Mouse (Mus musculus): ENCODE measurements around the gene Pyy. TPM values are rescaled to one million over a fixed set of nuclear protein-coding genes. Genes with fewer than 3 reads are reported as not detected.

Pyy gene
- polyA plus RNA-seq, 2 experiments: not detected

DNA sequence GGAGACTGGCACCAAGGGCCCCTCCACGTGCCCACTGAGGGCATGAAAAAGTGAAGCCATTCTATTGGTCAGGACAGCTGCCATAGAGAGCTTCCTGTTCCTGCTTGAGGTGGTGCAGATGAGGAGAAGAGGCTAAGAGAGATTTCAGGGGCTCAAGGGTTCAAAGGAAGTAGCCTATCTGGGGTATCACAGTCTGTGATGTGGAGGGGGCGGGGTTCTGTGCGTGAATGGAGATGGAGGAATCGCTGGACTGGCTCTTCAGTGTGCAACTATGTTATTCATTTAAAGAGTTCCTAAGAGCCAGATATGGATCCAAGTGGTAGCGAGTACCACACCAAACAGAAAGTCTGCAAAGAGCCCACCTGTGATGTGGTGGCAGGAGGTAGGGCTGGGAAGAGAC is 11.2 kb downstream of the Pyy start:
- TF ChIP-seq POLR2A (IDR thresholded peaks at IDR 0.05; ENCODE audit: borderline replicate concordance, extremely low read depth, insufficient read depth, insufficient read length): no peak
- no peaks in the 10 kb centered on the region for H3K36me3 ChIP-seq (ENCODE audit: control insufficient read depth, insufficient read depth, low read length)
- H3K4me2 ChIP-seq (replicated peaks; ENCODE audit: low read depth, low read length, severe bottlenecking): peak overlapping the region; percentile 52
- DNase-seq (ENCODE audit: low spot score): no peak
- no peaks in the 10 kb centered on the region for H3K27me3 ChIP-seq (ENCODE audit: control insufficient read depth, insufficient read depth, low read length)
- H3K9me3 ChIP-seq (ENCODE audit: control insufficient read depth, low read length): no peaks in the 10 kb centered on the region
- H3K9ac ChIP-seq (ENCODE audit: low read depth, low read length, severe bottlenecking): no peak overlapping the region
- H3K27ac ChIP-seq (replicated peaks; ENCODE audit: low read depth, low read length): no peak overlapping the region
- H3K4me1 ChIP-seq (ENCODE audit: control insufficient read depth, insufficient read depth, low read length): 0 out of 2 replicates have a peak, but pooled peaks cover 2% of the 10 kb centered on the region
- WGBS: 68% methylated on average over 5 of the region's 5 CpGs
- ATAC-seq (ENCODE audit: low FRiP score, low read depth): no peak
- H3K4me3 ChIP-seq (replicated peaks; ENCODE audit: low read length): peak overlapping the region; percentile 33; the same call in 1 of the 2 replicates

DNA sequence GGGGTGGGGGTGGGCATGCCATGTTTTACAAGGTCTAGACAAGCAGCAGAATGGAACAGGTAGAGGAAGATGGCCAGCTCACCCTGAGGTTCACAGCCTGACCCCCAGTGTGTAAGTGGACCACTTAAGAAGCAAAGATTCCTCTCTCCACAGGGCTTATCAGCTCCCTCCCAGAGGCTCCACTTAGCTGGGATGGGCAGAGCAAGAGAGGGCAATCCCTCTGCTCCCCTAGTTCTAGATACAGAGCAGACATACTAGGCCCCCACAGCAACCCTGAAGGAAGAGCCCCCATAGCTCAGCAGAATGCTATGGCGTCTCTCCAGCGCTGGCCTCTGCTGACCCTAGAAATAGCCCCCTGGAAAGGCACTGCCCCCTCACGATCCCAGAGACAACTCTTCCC is 12.0 kb downstream of the Pyy start:
- Histone ChIP-seq H3K36me3 (ENCODE audit: control insufficient read depth, insufficient read depth, low read length) (no peaks in the 10 kb centered on the region), H3K27me3 (ENCODE audit: control insufficient read depth, insufficient read depth, low read length) (no peaks in the 10 kb centered on the region), H3K4me3 (replicated peaks; ENCODE audit: low read length) (no peak overlapping the region), H3K4me2 (replicated peaks; ENCODE audit: low read depth, low read length, severe bottlenecking) (no peak overlapping the region), H3K9ac (ENCODE audit: low read depth, low read length, severe bottlenecking) (no peak overlapping the region), H3K9me3 (ENCODE audit: control insufficient read depth, low read length) (no peaks in the 10 kb centered on the region), H3K27ac (replicated peaks; ENCODE audit: low read depth, low read length) (no peak overlapping the region), H3K4me1 (ENCODE audit: control insufficient read depth, insufficient read depth, low read length) (0 out of 2 replicates have a peak, but pooled peaks cover 2% of the 10 kb centered on the region)
- no peak for ATAC-seq (ENCODE audit: low FRiP score, low read depth)
- no peak for DNase-seq (ENCODE audit: low spot score)
- WGBS: 83% methylated on average over 3 of the region's 3 CpGs
- no peak for TF ChIP-seq POLR2A (IDR thresholded peaks at IDR 0.05; ENCODE audit: borderline replicate concordance, extremely low read depth, insufficient read depth, insufficient read length)

DNA sequence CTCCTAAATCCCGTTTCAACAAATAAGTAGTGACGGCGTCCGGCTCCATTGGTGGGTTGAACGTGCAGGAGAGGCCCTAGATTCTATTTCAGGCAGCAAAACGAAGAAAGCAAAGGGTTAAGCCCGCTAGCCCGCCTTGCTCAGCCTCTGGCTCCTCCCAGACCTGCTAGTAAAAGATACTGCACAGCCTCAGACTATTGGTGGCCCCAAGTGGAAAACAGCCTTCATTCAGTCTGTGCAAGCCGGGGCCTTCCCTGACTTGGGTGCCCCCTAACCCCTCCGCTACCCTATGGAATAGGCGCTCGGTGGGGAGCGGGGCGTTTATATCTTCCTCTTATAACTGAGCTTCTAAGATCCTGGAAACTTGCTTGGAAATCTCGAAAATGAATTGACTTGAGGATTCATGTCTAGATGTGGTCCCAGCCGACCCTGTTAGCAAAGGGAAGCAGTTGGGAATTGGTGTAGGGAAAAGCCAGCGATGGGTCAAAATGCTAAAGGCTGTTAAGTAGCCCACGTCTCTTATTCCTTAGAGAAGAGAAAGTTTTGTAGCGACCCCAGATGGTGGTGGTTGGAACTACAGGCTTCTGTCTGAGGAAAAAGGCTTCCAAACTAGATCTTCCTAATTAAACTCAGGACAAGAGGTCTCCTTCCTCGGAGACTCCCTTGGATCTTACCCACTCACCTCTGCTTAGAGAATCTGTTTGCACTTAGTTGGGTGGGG is 18.4 kb downstream of the Pyy start:
- H3K36me3 ChIP-seq (ENCODE audit: control insufficient read depth, insufficient read depth, low read length): no peaks in the 10 kb centered on the region
- DNase-seq (ENCODE audit: low spot score) (peak; percentile 95), ATAC-seq (ENCODE audit: low FRiP score, low read depth) (peak; percentile 76)
- under 1% methylated on average over 20 of the region's 20 CpGs for WGBS
- no peaks in the 10 kb centered on the region for H3K27me3 ChIP-seq (ENCODE audit: control insufficient read depth, insufficient read depth, low read length)
- peak overlapping the region; percentile 69 for H3K4me3 ChIP-seq (replicated peaks; ENCODE audit: low read length)
- H3K27ac ChIP-seq (replicated peaks; ENCODE audit: low read depth, low read length): peak overlapping the region; percentile 84
- peak overlapping the region; percentile 91 for H3K4me2 ChIP-seq (replicated peaks; ENCODE audit: low read depth, low read length, severe bottlenecking)
- peak overlapping the region; percentile 62 for H3K9ac ChIP-seq (ENCODE audit: low read depth, low read length, severe bottlenecking)
- peaks cover 13% of the 10 kb centered on the region; the same call in 1 of the 2 replicates for H3K4me1 ChIP-seq (ENCODE audit: control insufficient read depth, insufficient read depth, low read length)
- no peaks in the 10 kb centered on the region for H3K9me3 ChIP-seq (ENCODE audit: control insufficient read depth, low read length)
- no peak for TF ChIP-seq POLR2A (IDR thresholded peaks at IDR 0.05; ENCODE audit: borderline replicate concordance, extremely low read depth, insufficient read depth, insufficient read length)

DNA sequence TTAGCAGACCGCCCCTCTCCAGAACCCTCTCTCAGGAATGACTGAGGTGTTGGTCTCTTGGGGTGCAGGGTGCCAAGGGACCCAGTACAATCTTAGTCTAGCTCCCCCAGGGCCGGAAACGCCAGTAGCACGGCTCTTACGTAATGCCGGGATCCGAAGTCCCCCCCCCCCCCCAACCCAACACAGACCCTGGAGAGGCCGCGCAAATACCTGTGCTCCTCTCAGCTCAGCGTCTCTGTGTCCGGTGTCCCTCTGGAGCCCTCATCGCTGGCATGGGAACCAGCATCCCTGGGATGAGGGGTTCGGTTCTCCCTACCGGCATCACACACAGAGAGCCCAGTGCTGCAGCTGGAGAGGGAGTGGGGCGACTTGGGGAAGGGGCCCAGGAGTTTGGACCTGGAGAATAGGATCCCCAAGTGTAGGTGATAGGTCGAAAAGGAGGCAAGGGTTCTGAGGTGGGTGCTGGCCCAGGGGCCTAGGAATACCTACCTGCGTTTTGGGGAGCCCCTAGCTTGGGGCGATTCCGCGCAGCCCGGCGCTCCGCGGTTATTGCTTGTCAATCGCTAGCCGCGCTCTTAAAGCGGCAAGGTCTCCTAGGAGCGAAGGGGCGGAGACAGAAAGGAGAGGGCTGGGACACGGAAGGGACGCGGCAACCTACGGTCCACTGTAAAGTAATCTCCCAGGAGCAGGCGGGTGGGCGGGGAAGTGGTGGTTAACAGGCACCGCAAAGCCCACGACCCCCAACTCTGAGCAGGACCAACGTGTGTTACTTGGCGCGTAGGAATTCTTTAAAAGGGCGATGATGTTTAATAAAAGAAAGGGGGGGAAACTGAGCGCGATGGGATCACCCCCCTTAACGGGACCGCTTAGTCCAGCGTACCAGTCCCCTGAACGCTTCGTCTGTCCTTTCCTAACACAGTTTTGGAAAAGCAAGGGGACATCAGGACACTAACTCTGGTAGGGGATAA is 19.4 kb downstream of the Pyy start, which contains the start of gene Mpp2:
Gene Mpp2, minus strand, starts transcription at position 585 of the 968 bp plus-strand sequence.
- DNase-seq (ENCODE audit: low spot score): peak; percentile 78
- Histone ChIP-seq H3K36me3 (ENCODE audit: control insufficient read depth, insufficient read depth, low read length) (no peaks in the 10 kb centered on the region), H3K27me3 (ENCODE audit: control insufficient read depth, insufficient read depth, low read length) (no peaks in the 10 kb centered on the region), H3K27ac (replicated peaks; ENCODE audit: low read depth, low read length) (peak within 1 kb of the TSS; percentile 84), H3K4me2 (replicated peaks; ENCODE audit: low read depth, low read length, severe bottlenecking) (peak within 1 kb of the TSS; percentile 91), H3K9ac (ENCODE audit: low read depth, low read length, severe bottlenecking) (peak within 1 kb of the TSS; percentile 62), H3K4me3 (replicated peaks; ENCODE audit: low read length) (peak within 1 kb of the TSS; percentile 69), H3K9me3 (ENCODE audit: control insufficient read depth, low read length) (no peaks in the 10 kb centered on the region), H3K4me1 (ENCODE audit: control insufficient read depth, insufficient read depth, low read length) (peaks cover 13% of the 10 kb centered on the region; the same call in 1 of the 2 replicates)
- WGBS: under 1% methylated on average over 46 of the region's 49 CpGs
- ATAC-seq (ENCODE audit: low FRiP score, low read depth): peak; percentile 72
- TF ChIP-seq POLR2A (IDR thresholded peaks at IDR 0.05; ENCODE audit: borderline replicate concordance, extremely low read depth, insufficient read depth, insufficient read length): 0 out of 2 replicates have a peak, but pooled peaks have one; percentile 11
